Mouse (Mus musculus) CH12.LX (cell line): ENCODE measurements at regions not wholly inside any gene's neighbourhood (a gene's known extent, or its start where the extent isn't known, plus 50 kb on each side); places are given as distances from the start of the nearest gene placed in this dataset.

Experiments used
- DNase-seq: peaks from one replicate; pipeline ENCODE4 v3.0.0-alpha.2; 2013; ENCODE audit errors: extremely low read depth
- H3K27ac ChIP-seq: 2 replicates; pipeline ENCODE4 v1.5.1; 2012; ENCODE audit warnings: low read depth, mild to moderate bottlenecking, control low read depth, moderate library complexity; ENCODE audit not compliant: insufficient read depth
- H3K27me3 ChIP-seq: replicated peaks from 2 replicates; pipeline ENCODE3; 2012; ENCODE audit warnings: inconsistent platforms
- H3K36me3 ChIP-seq, 2 experiments: replicated peaks in 1 of 2; 2 replicates each; pipeline versions ENCODE3 to v1.6.1; 2012; ENCODE audit warnings: inconsistent platforms in 1 of 2, low read length in 1 of 2, mild to moderate bottlenecking in 1 of 2, mixed read lengths in 1 of 2, moderate library complexity in 1 of 2; ENCODE audit not compliant: control insufficient read depth in 1 of 2, insufficient read depth in 1 of 2
- H3K4me1 ChIP-seq, 2 experiments: 2 replicates each; pipeline ENCODE4 v1.6.1; 2012; ENCODE audit warnings: inconsistent platforms in 1 of 2, moderate library complexity in 1 of 2; ENCODE audit not compliant: insufficient read depth in 2 of 2, control insufficient read depth in 1 of 2
- H3K4me2 ChIP-seq: 2 replicates; pipeline ENCODE4 v1.6.1; 2012; ENCODE audit warnings: low read depth, mild to moderate bottlenecking, control low read depth; ENCODE audit not compliant: poor library complexity, insufficient read depth, severe bottlenecking
- H3K4me3 ChIP-seq, 3 experiments: fragments of 150-350 bp in 1 of 3; sonication (generic) in 1 of 3; replicated peaks in 1 of 3; 2 replicates each; pipeline versions ENCODE3 to v1.5.1; 2011 to 2012; ENCODE audit warnings: low read depth in 2 of 3, low read length in 2 of 3, mild to moderate bottlenecking in 2 of 3, moderate library complexity in 2 of 3, control low read depth in 1 of 3, improper control_type of control experiment in 1 of 3, inconsistent platforms in 1 of 3, mixed read lengths in 1 of 3; ENCODE audit not compliant: poor library complexity in 1 of 3
- H3K79me2 ChIP-seq: replicated peaks from 2 replicates; pipeline ENCODE4 v1.6.1; 2012; ENCODE audit warnings: mild to moderate bottlenecking, moderate library complexity; ENCODE audit not compliant: control insufficient read depth, poor library complexity, insufficient read depth, severe bottlenecking; ENCODE audit errors: extremely low read depth
- H3K9ac ChIP-seq: 2 replicates; pipeline ENCODE4 v1.6.1; 2012; ENCODE audit warnings: low read depth, mild to moderate bottlenecking, control low read depth, moderate library complexity; ENCODE audit not compliant: insufficient read depth
- H3K9me3 ChIP-seq: replicated peaks from 2 replicates; pipeline ENCODE3; 2012; ENCODE audit warnings: low read length, inconsistent platforms, mixed read lengths
- E2F4 ChIP-seq: IDR thresholded peaks from 2 replicates; pipeline ENCODE4 v1.6.1; 2011; ENCODE audit warnings: low read depth, low read length, improper control_type of control experiment; ENCODE audit not compliant: insufficient replicate concordance
- ELF1 ChIP-seq: IDR thresholded peaks from 2 replicates; pipeline ENCODE4 v1.6.1; 2014; ENCODE audit warnings: low read depth, mild to moderate bottlenecking, inconsistent platforms, low read length, improper control_type of control experiment
- ETS1 ChIP-seq: conservative IDR thresholded peaks from 2 replicates; pipeline ENCODE4 v1.6.1; 2012; ENCODE audit warnings: low read depth, mild to moderate bottlenecking, inconsistent platforms, low read length, improper control_type of control experiment, moderate library complexity
- HCFC1 ChIP-seq: IDR thresholded peaks from 2 replicates; pipeline ENCODE4 v1.6.1; 2012; ENCODE audit warnings: low read depth, mild to moderate bottlenecking, inconsistent platforms, low read length, improper control_type of control experiment
- JUN ChIP-seq: IDR thresholded peaks from 2 replicates; pipeline ENCODE4 v1.6.1; 2011; ENCODE audit warnings: low read depth, mild to moderate bottlenecking, low read length, improper control_type of control experiment, moderate library complexity; ENCODE audit not compliant: insufficient read depth
- KAT2A ChIP-seq: IDR thresholded peaks from 2 replicates; pipeline ENCODE4 v1.6.1; 2012; ENCODE audit warnings: low read length, improper control_type of control experiment, inconsistent platforms; ENCODE audit not compliant: insufficient replicate concordance
- MAFK ChIP-seq: IDR thresholded peaks from 2 replicates; pipeline ENCODE4 v1.6.1; 2011; ENCODE audit warnings: low read length, improper control_type of control experiment; ENCODE audit not compliant: insufficient replicate concordance
- MAX ChIP-seq: IDR thresholded peaks from 2 replicates; pipeline ENCODE4 v1.6.1; 2011; ENCODE audit warnings: low read length, improper control_type of control experiment
- MAZ ChIP-seq: IDR thresholded peaks from 2 replicates; pipeline ENCODE4 v1.6.1; 2012; ENCODE audit warnings: low read depth, mild to moderate bottlenecking, inconsistent platforms, low read length, improper control_type of control experiment, moderate library complexity
- MEF2A ChIP-seq: IDR thresholded peaks from 2 replicates; pipeline ENCODE4 v1.6.1; 2014; ENCODE audit warnings: low read depth, mild to moderate bottlenecking, inconsistent platforms, low read length, improper control_type of control experiment, borderline replicate concordance
- MYC ChIP-seq: IDR thresholded peaks from 2 replicates; pipeline ENCODE4 v1.6.1; 2011; ENCODE audit warnings: low read depth, mild to moderate bottlenecking, improper control_type of control experiment, low read length
- NELFE ChIP-seq: IDR thresholded peaks from 2 replicates; pipeline ENCODE4 v1.6.1; 2011; ENCODE audit warnings: low read depth, low read length, improper control_type of control experiment
- POLR2A ChIP-seq: IDR thresholded peaks from 2 replicates; pipeline ENCODE4 v1.6.1; 2011; ENCODE audit warnings: low read depth, mild to moderate bottlenecking, improper control_type of control experiment, low read length
- RCOR1 ChIP-seq: conservative IDR thresholded peaks from 2 replicates; pipeline ENCODE4 v1.6.1; 2012; ENCODE audit warnings: low read depth, mild to moderate bottlenecking, inconsistent platforms, low read length, improper control_type of control experiment
- TBP ChIP-seq: conservative IDR thresholded peaks from 2 replicates; pipeline ENCODE4 v1.6.1; 2011; ENCODE audit warnings: low read depth, low read length, improper control_type of control experiment
- TCF12 ChIP-seq: IDR thresholded peaks from 2 replicates; pipeline ENCODE4 v1.6.1; 2014; ENCODE audit warnings: low read depth, mild to moderate bottlenecking, inconsistent platforms, low read length, improper control_type of control experiment
- UBTF ChIP-seq: IDR thresholded peaks from 2 replicates; pipeline ENCODE4 v1.6.1; 2012; ENCODE audit warnings: low read depth, mild to moderate bottlenecking, inconsistent platforms, low read length, improper control_type of control experiment, moderate library complexity
- USF2 ChIP-seq: conservative IDR thresholded peaks from 2 replicates; pipeline ENCODE4 v1.6.1; 2011; ENCODE audit warnings: low read depth, low read length, improper control_type of control experiment
- ZC3H11A ChIP-seq: IDR thresholded peaks from 2 replicates; pipeline ENCODE4 v1.6.1; 2012; ENCODE audit warnings: low read depth, mild to moderate bottlenecking, inconsistent platforms, low read length, improper control_type of control experiment
- ZKSCAN1 ChIP-seq: IDR thresholded peaks from 2 replicates; pipeline ENCODE4 v1.6.1; 2012; ENCODE audit warnings: low read depth, inconsistent platforms, low read length, improper control_type of control experiment, borderline replicate concordance
- ZMIZ1 ChIP-seq: IDR thresholded peaks from 2 replicates; pipeline ENCODE4 v1.6.1; 2012; ENCODE audit warnings: low read depth, mild to moderate bottlenecking, inconsistent platforms, low read length, improper control_type of control experiment
- ZNF384 ChIP-seq: IDR thresholded peaks from 2 replicates; pipeline ENCODE4 v1.6.1; 2012; ENCODE audit warnings: low read depth, low read length, improper control_type of control experiment, inconsistent platforms
- dilution Hi-C: fragments of 300-500 bp; cut with MboI; formaldehyde crosslinking; loops from 2 replicates; pipeline ENCODE4 v1.14.3; 2020; ENCODE audit warnings: low sequenced_read_pairs; ENCODE audit not compliant: extremely low pct_unique_long_range_greater_than_20kb, extremely low pct_ligation_motif_present
- in situ Hi-C: fragments of 300-500 bp; cut with MboI; formaldehyde crosslinking; loops from 3 replicates; pipeline ENCODE4 v1.14.3; 2019; ENCODE audit warnings: low sequenced_read_pairs, low pct_ligation_motif_present, low pct_unique_long_range_greater_than_20kb, mixed read lengths

- dilution Hi-C loops (no loop called here), in situ Hi-C loops (no loop called here)
- Histone ChIP-seq H3K9me3 (no peaks in the 10 kb centered on the region), H3K79me2 (no peaks in the 10 kb centered on the region), H3K4me1 (no peaks in the 10 kb centered on the region), H3K27me3 (no peaks in the 10 kb centered on the region), H3K4me3 (no peak overlapping the region), H3K36me3 (no peaks in the 10 kb centered on the region), H3K4me2 (no peak overlapping the region), H3K9ac (no peak overlapping the region), H3K27ac (no peak overlapping the region)
- DNase-seq: no peak
- TF ChIP-seq HCFC1: no peak
Measured at GRCm38 (mm10) chr10:26653103-26653502, 100.1 kb upstream of the Arhgap18 start.

DNA sequence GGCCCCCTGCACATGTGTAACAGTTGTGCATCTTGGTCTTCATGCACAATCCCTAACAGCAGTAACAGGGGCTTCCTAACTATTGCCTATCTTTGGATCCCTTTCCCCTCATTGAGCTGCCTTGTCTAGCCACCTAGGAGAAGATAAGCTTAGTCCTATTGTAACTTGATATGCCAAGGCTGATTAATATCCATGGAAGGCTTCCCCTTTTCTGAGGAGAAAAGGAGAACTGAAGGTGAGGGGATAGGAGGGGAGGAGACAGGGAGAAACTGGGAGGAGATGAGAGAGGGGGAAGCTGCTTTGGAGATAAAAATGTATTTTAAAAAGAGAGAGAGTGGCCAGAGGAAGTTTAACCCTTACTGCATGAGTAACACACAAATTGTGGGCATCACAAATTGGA is 89.0 kb upstream of the Arhgap18 start:
- Histone ChIP-seq H3K4me1 (no peaks in the 10 kb centered on the region), H3K4me3 (no peak overlapping the region), H3K36me3 (no peaks in the 10 kb centered on the region), H3K4me2 (no peak overlapping the region), H3K9ac (no peak overlapping the region), H3K79me2 (no peaks in the 10 kb centered on the region), H3K27me3 (no peaks in the 10 kb centered on the region), H3K9me3 (no peaks in the 10 kb centered on the region), H3K27ac (no peak overlapping the region)
- in situ Hi-C loops (no loop called here), dilution Hi-C loops (no loop called here)
- no peak for TF ChIP-seq POLR2A
- TF ChIP-seq MAFK: no peak
- TF ChIP-seq NELFE: no peak
- no peak for TF ChIP-seq E2F4
- no peak for TF ChIP-seq MEF2A
- TF ChIP-seq MYC: no peak
- no peak for TF ChIP-seq ZC3H11A
- TF ChIP-seq RCOR1: no peak
- no peak for DNase-seq

- Histone ChIP-seq H3K79me2 (no peaks in the 10 kb centered on the region), H3K4me1 (peaks cover 3 to 13% of the 10 kb centered on the region in 2 experiments; a peak in 3 of 4 replicates), H3K27ac (no peak overlapping the region), H3K36me3 (no peaks in the 10 kb centered on the region), H3K9ac (no peak overlapping the region), H3K27me3 (no peaks in the 10 kb centered on the region)
- in situ Hi-C loops: no loop called here
- TF ChIP-seq ETS1 (no peak), POLR2A (no peak), UBTF (no peak), ZMIZ1 (no peak), USF2 (no peak), MAFK (no peak), MAZ (no peak), ZNF384 (no peak), TCF12 (no peak), E2F4 (no peak), MAX (no peak), ZKSCAN1 (no peak), JUN (no peak), KAT2A (no peak), ELF1 (no peak), TBP (no peak), RCOR1 (no peak)
- TF ChIP-seq, all 38 proteins: peak for 0
- dilution Hi-C loops: no loop called here
- peak; percentile 6 for DNase-seq
- peak overlapping the region; percentile 32 for H3K4me2 ChIP-seq
- H3K9me3 ChIP-seq: no peaks in the 10 kb centered on the region
- H3K4me3 ChIP-seq: no peak overlapping the region
Measured at GRCm38 (mm10) chr10:26679500-26680227, 73.6 kb upstream of the Arhgap18 start.
